Mouse (Mus musculus) bone marrow, adult 2 months (tissue): ENCODE measurements around the gene AI182371. TPM values are rescaled to one million over a fixed set of nuclear protein-coding genes. Genes with fewer than 3 reads are reported as not detected.

Experiments used
- H3K27ac ChIP-seq: fragments of 200-500 bp; 2 replicates; pipeline ENCODE4 v1.5.1; 2012; ENCODE audit warnings: low read depth, mild to moderate bottlenecking, control low read depth, inconsistent platforms, low read length; ENCODE audit not compliant: control insufficient read depth, poor library complexity, insufficient read depth
- H3K4me1 ChIP-seq: fragments of 200-500 bp; 2 replicates; pipeline ENCODE4 v1.6.1; 2011; ENCODE audit warnings: low read length; ENCODE audit not compliant: control insufficient read depth, insufficient read depth
- H3K4me3 ChIP-seq: fragments of 200-500 bp; replicated peaks from 2 replicates; pipeline ENCODE3; 2011; ENCODE audit warnings: mild to moderate bottlenecking, low read depth, low read length, control low read depth; ENCODE audit not compliant: control insufficient read depth
- CTCF ChIP-seq: fragments of 200-500 bp; IDR thresholded peaks from 2 replicates; pipeline ENCODE4 v1.5.1; 2011; ENCODE audit warnings: low read length, control low read depth; ENCODE audit not compliant: control insufficient read depth, insufficient read depth
- POLR2A ChIP-seq: fragments of 200-500 bp; IDR thresholded peaks from 2 replicates; pipeline ENCODE4 v1.6.1; 2011; ENCODE audit warnings: low read depth, mild to moderate bottlenecking, control low read depth, low read length, borderline replicate concordance; ENCODE audit not compliant: control insufficient read depth
- WGBS: fragments of 180-500 bp; shearing (Covaris S2); methylation state at CpG from one replicate; pipeline ENCODE4 v1.1.7; 2018; 5-methylcytosine and 5-hydroxymethylcytosine counted together
- polyA plus RNA-seq: library from polyadenylated mRNA; stranded (reverse); fragments of >200 nt; gene quantifications from 2 replicates; pipeline ENCODE4 v1.2.4, GENCODE M21; 2011; ENCODE audit warnings: low replicate concordance; ENCODE audit not compliant: missing spikeins, insufficient read depth, insufficient read length

AI182371 gene
- polyA plus RNA-seq, result 1.1 and 2.4 TPM in 2 replicates

- H3K27ac ChIP-seq, result no peak within 1 kb of the TSS
- H3K4me3 ChIP-seq, result no peak within 1 kb of the TSS
- H3K4me1 ChIP-seq, result no peaks in the 10 kb centered on the region
- no peak for TF ChIP-seq CTCF
- TF ChIP-seq POLR2A, result no peak
- 91% methylated on average over 3 of the region's 3 CpGs for WGBS
Observed at GRCm38 (mm10) chr2:35101443-35101842, at the start of gene AI182371. AI182371 (minus strand) TSS chr2:35101543.

GRCm38 (mm10) chr2:35148806-35149205, 47.5 kb upstream of the AI182371 start:
- 91% methylated on average over 10 of the region's 10 CpGs for WGBS
- no peak overlapping the region for H3K4me3 ChIP-seq
- TF ChIP-seq CTCF (no peak), POLR2A (no peak)
- H3K27ac ChIP-seq, result no peak overlapping the region
- H3K4me1 ChIP-seq, result peaks cover 1% of the 10 kb centered on the region; the same call in 1 of the 2 replicates

- Histone ChIP-seq H3K4me1 (no peaks in the 10 kb centered on the region), H3K4me3 (no peak overlapping the region), H3K27ac (no peak overlapping the region)
- TF ChIP-seq CTCF (no peak), POLR2A (no peak)
- 80% methylated on average over 3 of the region's 3 CpGs for WGBS
Observed at GRCm38 (mm10) chr2:35141673-35142072, 40.3 kb upstream of the AI182371 start.

GRCm38 (mm10) chr2:35138576-35138975, 37.2 kb upstream of the AI182371 start:
- WGBS, result 75% methylated on average over 1 of the region's 1 CpGs
- no peaks in the 10 kb centered on the region for H3K4me1 ChIP-seq
- TF ChIP-seq POLR2A (no peak), CTCF (no peak)
- no peak overlapping the region for H3K4me3 ChIP-seq
- H3K27ac ChIP-seq, result no peak overlapping the region

- TF ChIP-seq CTCF (no peak), POLR2A (no peak)
- Histone ChIP-seq H3K27ac (no peak overlapping the region), H3K4me3 (no peak overlapping the region), H3K4me1 (no peaks in the 10 kb centered on the region)
- 86% methylated on average over 5 of the region's 5 CpGs for WGBS
Observed at GRCm38 (mm10) chr2:35133891-35134290, 32.5 kb upstream of the AI182371 start.

GRCm38 (mm10) chr2:35132662-35133055, 31.3 kb upstream of the AI182371 start:
- WGBS, result 0% methylated on average over 5 of the region's 5 CpGs
- Histone ChIP-seq H3K4me1 (no peaks in the 10 kb centered on the region), H3K4me3 (peak overlapping the region; percentile 45), H3K27ac (peak overlapping the region; percentile 20; the same call in 1 of the 2 replicates)
- TF ChIP-seq POLR2A (no peak), CTCF (no peak)

GRCm38 (mm10) chr2:35131991-35132661, 30.8 kb upstream of the AI182371 start:
- Histone ChIP-seq H3K4me3 (peak overlapping the region; percentile 60), H3K27ac (peak overlapping the region; percentile 75), H3K4me1 (no peaks in the 10 kb centered on the region)
- TF ChIP-seq POLR2A, result peak; percentile 53; the same call in 1 of the 2 replicates
- TF ChIP-seq CTCF, result no peak
- WGBS, result under 1% methylated on average over 21 of the region's 21 CpGs

- Histone ChIP-seq H3K27ac (no peak overlapping the region), H3K4me3 (no peak overlapping the region), H3K4me1 (no peaks in the 10 kb centered on the region)
- TF ChIP-seq CTCF, result no peak
- TF ChIP-seq POLR2A, result no peak
Observed at GRCm38 (mm10) chr2:35131491-35131890, 30.1 kb upstream of the AI182371 start.
